Mouse (Mus musculus) liver, embryonic 14.5 days (tissue): ENCODE data around the gene Disp1.

Source experiments
- CTCF ChIP-seq: IDR thresholded peaks from 2 replicates; pipeline ENCODE4 v1.5.1; 2016; ENCODE audit warnings: antibody characterized with exemption, low read depth, control low read depth
- EP300 ChIP-seq: IDR thresholded peaks from 2 replicates; pipeline ENCODE4 v1.6.1; 2016; ENCODE audit warnings: antibody characterized with exemption, low read depth

- TF ChIP-seq CTCF (no peak), EP300 (no peak)
Measured at GRCm38 (mm10) chr1:183207623-183208022, 13.7 kb downstream of the Disp1 start.
